Mouse (Mus musculus): ENCODE results near the gene Fgfr2.
A peak's percentile ranks its signal among the peaks of the same experiment; 100 is the strongest.

Fgfr2 gene

GRCm38 (mm10) chr7:132486403-132487178 lies 636.6 kb downstream of the Fgfr2 start:
- no peak for DNase-seq (ENCODE audit: extremely low spot score, low read depth, low spot score)

DNA sequence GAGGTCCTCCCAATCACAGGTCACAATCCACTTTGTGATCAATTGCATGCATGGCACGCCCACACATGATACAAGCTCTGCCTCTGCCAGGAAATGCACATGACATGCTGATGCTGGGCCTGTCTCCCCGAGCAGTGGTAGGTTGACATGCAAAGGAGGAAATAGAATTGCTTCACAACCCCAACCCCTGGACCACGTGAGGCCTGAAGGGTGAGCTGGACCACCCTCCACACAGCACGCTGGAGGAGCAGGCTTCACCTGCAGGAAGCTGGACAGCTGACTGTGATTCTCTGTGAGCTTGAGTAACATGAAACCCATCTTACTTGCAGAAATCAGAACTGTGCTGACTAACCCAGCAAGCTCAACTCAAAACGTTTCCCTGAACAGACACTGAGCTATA lies 638.7 kb downstream of the Fgfr2 start:
- no peak for DNase-seq (ENCODE audit: extremely low spot score, low read depth, low spot score)

DNA sequence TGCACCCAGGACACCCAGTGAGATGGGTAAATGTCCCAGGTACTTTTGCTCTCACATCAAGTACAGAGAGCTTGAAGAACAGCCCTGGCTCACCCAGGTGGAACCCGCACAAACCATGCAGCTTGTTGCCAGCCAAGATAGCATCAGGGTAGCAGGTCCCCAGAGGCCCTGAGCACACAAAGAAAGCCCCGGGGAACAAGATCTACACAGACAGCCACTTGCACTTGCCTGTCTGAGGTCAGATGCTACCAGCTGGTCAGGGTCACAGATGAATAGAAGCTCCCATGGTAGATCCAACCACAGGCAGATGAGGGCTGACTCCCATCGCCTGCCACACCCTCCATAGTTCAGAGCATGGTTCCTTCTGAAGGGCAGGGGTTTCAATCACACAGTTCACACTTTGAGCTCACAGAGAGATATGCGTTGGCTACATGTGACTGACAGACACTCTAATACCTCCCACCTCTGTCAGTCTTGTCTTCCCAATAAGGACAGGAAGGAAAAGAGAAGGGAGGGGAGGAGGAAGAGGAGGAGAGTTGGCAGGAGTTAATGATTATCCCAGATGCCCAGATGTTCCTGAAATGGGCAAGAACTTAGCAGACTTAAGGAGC lies 642.3 kb downstream of the Fgfr2 start:
- no peak for DNase-seq (ENCODE audit: extremely low spot score, low read depth, low spot score)

DNA sequence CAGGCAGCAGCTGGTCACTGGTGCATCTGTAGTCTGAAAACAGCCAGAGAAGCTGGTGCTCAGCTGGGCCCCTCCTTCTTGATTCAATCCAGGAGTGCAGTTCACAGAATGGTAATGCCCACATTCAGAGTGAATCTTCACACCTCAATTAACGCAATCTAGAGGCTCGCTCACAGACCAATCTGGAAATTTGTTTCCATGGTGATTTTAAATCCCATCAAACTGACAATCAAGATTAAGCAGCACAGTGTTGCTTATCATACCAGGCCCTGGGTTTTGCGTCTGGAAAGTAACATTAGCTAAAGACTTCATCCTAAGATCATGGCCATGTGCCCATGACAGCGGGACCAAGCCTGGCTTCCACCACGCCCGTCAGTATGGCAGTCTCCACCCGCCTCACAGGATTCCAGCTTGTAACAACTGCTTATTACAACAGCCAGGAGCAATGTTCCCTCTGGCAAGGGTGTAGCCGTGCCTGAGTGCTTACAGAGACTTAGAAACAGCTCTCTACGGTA lies 644.8 kb downstream of the Fgfr2 start:
- no peak for DNase-seq (ENCODE audit: extremely low spot score, low read depth, low spot score)

DNA sequence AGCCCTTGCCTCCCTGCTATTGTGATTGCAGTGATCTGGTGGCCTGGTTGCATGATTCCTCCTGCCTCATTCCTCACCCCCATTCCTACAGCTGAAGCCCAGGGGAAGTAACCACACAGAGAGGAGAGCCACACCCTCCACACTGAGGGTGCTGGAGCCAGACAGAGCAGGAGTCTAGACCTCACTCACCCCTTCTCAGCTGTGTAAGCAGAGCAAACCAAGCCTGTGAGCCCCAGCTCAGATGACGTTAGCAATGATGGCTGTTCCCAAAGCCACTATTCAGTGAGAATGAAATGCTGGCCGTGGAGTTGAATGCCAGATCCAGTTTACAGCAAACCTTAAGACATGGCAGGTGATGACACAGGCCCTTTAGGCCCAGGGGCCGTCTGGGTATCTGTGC lies 645.4 kb downstream of the Fgfr2 start:
- DNase-seq (ENCODE audit: extremely low spot score, low read depth, low spot score) = no peak

- no peak for DNase-seq (ENCODE audit: extremely low spot score, low read depth, low spot score)
Observed at GRCm38 (mm10) chr7:132476491-132476890, 646.7 kb downstream of the Fgfr2 start.

GRCm38 (mm10) chr7:132475069-132475468 lies 648.1 kb downstream of the Fgfr2 start:
- no peak for DNase-seq (ENCODE audit: extremely low spot score, low read depth, low spot score)

GRCm38 (mm10) chr7:132471327-132471726 lies 651.8 kb downstream of the Fgfr2 start:
- no peak for DNase-seq (ENCODE audit: extremely low spot score, low read depth, low spot score)

DNA sequence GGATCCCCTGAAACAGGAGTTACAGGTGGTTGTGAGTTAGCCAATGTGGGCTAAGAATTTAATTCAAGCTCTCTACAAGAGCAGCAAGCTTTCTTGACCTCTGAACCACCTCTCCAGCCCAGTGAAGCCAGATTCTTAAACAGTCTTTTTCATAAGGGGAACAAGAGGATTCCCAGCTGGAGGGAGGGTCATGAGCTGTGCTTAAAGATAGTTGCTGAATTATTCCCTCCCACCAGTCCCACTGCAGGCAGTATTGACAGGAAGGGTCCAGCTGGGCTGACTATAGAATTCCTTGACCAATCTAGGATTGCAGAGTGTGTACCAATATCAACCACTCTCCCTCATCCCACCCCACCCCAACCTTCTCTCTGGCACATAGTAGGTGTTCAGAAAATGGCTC lies 654.8 kb downstream of the Fgfr2 start:
- no peak for DNase-seq (ENCODE audit: extremely low spot score, low read depth, low spot score)

DNA sequence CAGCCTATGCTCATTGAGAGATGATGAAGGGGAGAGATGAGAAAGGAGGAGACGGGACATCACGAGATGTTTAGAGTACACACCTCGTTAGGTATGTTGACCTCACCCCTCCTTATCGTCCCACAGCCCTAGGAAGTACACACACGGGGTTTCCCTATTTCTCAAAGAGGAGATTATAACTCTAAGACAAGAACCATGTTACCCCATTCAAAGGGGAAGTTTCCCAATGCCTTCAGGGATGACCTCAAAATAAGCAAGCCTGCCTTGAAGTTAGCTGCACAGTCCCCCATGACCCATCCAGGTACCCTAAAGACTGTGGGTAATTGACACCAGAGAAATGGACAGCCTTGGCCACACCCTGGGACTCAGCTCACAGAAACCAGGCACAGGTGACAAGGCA lies 657.3 kb downstream of the Fgfr2 start:
- no peak for DNase-seq (ENCODE audit: extremely low spot score, low read depth, low spot score)

- DNase-seq (ENCODE audit: extremely low spot score, low read depth, low spot score) = no peak
Observed at GRCm38 (mm10) chr7:132464894-132465293, 658.3 kb downstream of the Fgfr2 start.

GRCm38 (mm10) chr7:132458493-132458892 lies 664.7 kb downstream of the Fgfr2 start:
- DNase-seq (ENCODE audit: extremely low spot score, low read depth, low spot score) = no peak

- DNase-seq (ENCODE audit: extremely low spot score, low read depth, low spot score) = peak; percentile 35
Observed at GRCm38 (mm10) chr7:132455071-132455720, 668.0 kb downstream of the Fgfr2 start.

DNA sequence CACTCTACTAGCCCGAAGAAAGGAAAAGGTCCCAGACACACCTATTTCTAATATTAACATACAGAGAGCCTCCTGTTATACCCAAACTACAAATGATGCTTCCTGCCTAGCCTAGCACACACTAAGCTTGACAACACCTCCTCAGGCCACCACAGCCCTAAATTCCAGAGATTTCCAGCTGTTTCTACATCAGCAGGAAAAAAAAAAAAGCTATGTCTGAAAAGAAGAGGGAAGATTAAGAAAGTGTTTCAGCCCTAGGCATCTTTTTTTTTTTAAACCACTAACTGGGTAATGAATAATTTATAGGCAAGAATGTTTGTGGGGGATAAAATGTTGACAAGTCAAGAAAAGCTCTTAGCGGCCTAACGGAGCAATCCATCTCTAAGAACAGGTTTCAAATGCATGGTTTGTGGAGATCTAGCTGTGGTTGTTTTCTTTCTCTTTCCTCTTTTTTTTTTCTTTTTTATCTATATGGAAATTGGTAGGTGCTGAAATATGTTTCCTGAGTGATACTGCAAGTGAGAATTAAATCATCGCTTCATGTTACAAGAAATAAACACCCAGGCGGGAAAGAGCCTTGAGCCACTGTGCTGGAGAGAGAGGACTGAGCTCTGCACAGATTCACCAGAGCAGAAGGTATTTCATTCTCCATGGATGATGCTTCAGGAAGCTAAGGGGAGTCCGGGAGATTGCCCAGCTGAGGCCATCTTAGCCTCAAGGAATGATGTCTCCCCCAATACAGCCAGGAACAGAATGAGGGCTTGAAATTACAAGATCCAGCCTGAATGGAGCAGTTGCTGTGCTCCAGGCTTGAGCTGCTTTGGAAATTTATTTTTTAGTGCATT lies 673.0 kb downstream of the Fgfr2 start:
- DNase-seq (ENCODE audit: extremely low spot score, low read depth, low spot score) = no peak

DNA sequence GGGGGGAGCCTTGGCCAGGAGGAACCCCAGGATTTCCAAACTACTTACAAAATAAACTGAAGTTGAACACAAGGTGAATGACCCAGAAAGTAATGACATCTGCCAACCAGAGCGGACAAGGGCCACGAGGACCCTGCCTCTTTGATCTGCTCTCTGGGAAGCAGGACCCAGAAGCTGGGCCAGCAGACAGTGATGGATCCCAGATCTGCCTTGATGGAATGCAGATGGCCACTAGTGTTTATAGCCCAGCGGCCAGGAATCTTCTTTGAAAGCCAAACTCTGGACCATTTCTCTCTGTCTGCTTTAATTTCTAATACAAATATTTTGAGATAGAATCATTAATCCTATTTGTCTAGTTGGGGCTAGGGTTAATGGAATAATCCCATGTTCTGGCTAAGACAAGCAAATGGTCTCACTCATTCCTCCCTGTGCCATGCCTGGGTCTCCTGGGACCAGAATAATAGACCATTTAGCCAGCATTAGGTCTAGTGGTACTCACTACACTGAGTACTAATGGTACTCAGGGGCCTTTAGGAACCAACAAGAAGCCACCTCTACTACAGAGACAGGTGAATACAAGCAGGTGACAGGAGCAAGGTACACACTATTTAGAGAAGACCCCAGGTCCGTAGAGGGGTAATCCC lies 674.5 kb downstream of the Fgfr2 start:
- DNase-seq (ENCODE audit: extremely low spot score, low read depth, low spot score) = no peak

GRCm38 (mm10) chr7:132447558-132447957 lies 675.6 kb downstream of the Fgfr2 start:
- DNase-seq (ENCODE audit: extremely low spot score, low read depth, low spot score) = no peak

DNA sequence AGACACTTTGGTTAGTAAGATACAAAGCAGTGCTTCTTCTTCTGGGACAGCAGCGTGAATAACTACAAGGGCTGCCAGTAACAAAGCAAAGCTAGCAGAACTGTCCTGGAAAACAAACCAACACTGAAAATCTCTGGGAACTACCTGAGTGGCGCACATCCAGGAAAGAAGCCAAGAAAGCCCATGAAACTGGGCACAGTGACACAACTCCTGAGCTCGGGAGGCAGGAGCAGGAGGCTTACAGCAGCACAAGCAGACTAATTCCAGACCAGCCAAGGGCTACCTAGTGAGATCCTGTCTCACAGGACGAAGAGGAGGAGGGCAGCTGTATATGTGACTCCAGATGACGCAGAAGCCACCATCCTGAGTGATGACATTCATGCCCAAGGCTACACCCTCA lies 676.3 kb downstream of the Fgfr2 start:
- DNase-seq (ENCODE audit: extremely low spot score, low read depth, low spot score) = no peak

DNA sequence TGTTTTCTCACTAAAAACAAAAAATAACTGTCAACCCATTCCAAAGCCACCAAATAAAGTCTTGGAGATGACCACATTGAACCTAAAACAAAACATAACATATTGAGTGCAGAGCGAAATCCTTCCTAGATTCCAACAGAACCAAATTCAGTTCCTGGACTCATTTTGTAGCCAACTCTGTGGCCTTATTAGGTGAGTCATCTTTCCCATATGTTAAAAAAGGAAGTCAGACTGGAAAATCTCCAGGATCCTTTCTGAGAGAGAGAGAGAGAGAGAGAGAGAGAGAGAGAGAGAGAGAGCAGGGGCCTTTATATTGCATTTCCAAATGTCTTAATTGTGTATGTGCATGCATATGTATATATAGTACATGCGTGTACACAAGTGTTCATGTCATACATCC lies 678.9 kb downstream of the Fgfr2 start:
- no peak for DNase-seq (ENCODE audit: extremely low spot score, low read depth, low spot score)

DNA sequence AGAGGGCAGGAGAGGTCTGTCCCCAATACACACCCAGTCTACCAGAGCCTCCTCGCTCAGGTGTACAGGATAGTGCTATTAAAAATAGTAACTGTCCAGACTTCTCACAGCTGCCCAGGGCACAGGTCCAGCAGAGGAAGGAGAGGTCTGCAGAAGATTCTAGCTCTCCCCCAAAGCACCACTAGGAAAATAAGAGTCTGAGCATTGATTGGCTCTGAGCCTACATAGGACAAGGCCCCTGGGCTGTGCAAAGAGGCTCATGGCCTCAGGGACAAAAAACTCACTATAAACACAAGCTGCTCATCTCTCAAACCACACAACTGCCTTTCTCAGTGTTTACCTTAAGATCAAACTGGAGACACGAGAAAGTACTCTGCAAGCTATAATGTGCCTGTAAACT lies 679.4 kb downstream of the Fgfr2 start:
- no peak for DNase-seq (ENCODE audit: extremely low spot score, low read depth, low spot score)

DNA sequence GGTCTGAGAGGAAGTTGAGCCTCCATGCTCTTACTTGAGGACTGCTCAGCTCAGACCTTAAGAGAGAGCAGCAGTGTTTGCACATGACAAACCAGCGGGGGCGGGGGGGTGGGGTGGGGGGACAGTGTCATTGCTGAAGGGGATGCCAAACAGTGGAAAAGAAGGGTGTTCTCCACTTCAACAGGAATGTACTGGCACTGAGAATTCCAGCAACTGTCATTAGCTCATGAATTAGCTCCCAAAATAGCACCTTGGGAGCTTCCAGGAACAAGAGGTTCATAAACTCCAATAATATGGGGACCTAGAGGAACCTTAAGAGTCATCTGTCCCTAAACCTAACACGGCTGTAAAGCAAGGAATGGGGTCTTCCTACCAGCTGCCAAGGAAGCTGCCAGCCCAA lies 680.0 kb downstream of the Fgfr2 start:
- DNase-seq (ENCODE audit: extremely low spot score, low read depth, low spot score) = no peak
